Comparison of ENCODE assay signal across 12 mouse cellular contexts in the genomic region with DNA sequence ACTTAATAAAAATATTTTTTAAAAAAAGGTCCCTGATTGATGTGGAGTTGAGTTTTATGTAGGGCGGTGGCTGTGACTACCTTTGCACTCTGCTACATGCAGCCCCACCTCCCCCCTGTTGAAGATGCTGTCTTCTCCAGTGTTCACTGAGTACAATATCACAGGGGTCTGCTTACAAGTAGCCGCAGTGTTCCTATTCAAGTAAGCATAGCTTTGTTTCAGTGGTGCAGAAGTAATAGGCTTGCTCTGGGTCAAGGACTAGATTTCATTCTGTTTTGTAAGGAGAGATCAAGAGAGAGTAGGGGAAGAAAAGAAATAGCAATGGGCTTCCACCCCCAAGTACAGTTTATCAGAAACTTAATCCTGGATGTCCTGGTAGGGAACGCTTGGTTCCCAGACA.
"Had no signal": no experiment of that assay in that cellular context is flagged by ENCODE, and none has a peak within 500 bp of the region (broad histone marks: within the 10 kb centered on the region; RNA-seq: fewer than 3 reads in every experiment).

No protein-coding gene starts in this region.

- H3K27ac ChIP-seq: layer of hippocampus, adult 2 months; limb, embryonic 12.5 days; liver, embryonic 14.5 days; neural tube, embryonic 15.5 days; stomach, embryonic 15.5 days had no signal

- H3K36me3 ChIP-seq: limb, embryonic 12.5 days; neural tube, embryonic 15.5 days; stomach, embryonic 15.5 days had no signal

- H3K9me3 ChIP-seq: limb, embryonic 12.5 days; neural tube, embryonic 15.5 days; stomach, embryonic 15.5 days had no signal

- H3K4me2 ChIP-seq: limb, embryonic 12.5 days; neural tube, embryonic 15.5 days; stomach, embryonic 15.5 days had no signal

- H3K27me3 ChIP-seq: neural tube, embryonic 15.5 days; stomach, embryonic 15.5 days had no signal

- DNase-seq: kidney, postnatal 10 days; kidney, postnatal 4 days; liver; lung, adult 18-20 months; midbrain, embryonic 14.5 days; right cerebral cortex, postnatal 14 days had no signal

- H3K9ac ChIP-seq: limb, embryonic 12.5 days; liver, embryonic 14.5 days; neural tube, embryonic 15.5 days; stomach, embryonic 15.5 days had no signal

- H3K4me3 ChIP-seq: layer of hippocampus, adult 2 months; limb, embryonic 12.5 days; myocyte; neural tube, embryonic 15.5 days; stomach, embryonic 15.5 days had no signal
